Mouse (Mus musculus): ENCODE data around the gene Chrna5. TPM values are rescaled to one million over a fixed set of nuclear protein-coding genes. Genes with fewer than 3 reads are reported as not detected.

The Chrna5 gene
- polyA plus RNA-seq, 2 experiments from 2014 or later = not detected

DNA sequence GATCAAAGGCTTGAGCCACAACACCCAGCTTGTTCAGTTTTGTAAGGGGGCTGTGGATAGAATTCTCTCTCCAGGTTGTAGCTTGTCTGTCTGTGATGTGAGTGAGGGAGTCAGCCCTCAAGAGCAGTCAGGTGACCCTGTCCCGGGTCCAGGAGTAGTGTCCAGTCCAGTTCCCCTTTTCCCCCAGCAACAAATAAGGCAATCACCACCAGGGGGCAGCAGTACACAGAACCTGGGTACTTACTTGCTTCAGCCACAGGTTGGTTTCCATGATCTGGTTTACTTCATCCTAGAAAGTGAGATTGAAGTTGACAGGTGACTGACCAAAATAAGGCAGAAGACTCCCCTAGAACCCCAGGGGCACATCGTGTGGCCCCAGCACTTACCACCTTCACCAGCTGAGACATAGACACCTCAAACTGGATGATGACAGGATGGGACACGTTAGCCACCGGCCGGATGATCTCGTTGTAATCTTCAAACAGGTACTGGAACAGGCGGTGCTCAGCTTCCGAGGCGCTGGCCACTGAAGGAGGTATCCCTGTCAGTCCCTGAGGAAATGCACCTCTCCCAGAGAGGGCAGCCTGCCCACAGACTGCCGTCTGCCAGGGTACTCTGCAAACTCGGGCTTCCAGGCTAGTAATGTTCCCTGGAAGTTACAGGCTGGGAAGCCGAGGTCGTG, 43.4 kb downstream of the Chrna5 start:
- ATAC-seq = no peak

DNA sequence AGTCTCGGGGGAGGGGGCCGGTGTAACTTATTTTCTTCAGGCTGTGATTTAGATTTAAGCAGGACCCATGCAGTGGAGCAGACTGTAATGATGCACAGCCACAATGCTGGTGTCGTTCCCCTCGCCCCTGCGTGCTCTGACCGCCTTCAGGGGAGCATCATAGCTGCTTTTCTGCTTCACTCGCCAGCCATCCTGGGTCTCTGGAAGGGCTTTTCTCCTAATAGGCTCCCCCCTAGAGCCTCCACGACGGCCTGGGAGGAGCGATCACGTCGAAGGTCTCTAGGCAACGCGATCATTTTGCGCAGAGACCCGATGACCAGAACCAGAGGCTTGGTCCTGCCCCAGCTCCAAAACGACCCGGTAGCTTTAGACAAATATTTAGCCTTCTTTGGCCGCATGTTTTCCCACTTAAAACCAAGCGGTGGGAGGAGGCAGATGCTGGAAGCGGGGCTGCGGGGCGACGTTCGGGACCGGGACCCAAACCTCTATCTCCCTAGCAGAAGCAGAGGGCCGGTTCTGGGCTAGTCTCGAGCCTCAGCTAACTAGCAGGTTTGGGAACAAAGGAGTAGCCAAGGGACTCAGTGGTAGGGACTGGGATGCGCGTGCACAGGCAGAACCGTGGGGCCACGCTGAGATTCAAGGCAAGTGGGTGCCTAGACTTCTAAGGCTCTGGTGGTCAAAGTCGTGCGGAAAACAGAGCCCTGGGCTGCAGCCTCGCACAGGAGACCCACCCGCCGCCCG, 45.0 kb downstream of the Chrna5 start:
- ATAC-seq = no peak

DNA sequence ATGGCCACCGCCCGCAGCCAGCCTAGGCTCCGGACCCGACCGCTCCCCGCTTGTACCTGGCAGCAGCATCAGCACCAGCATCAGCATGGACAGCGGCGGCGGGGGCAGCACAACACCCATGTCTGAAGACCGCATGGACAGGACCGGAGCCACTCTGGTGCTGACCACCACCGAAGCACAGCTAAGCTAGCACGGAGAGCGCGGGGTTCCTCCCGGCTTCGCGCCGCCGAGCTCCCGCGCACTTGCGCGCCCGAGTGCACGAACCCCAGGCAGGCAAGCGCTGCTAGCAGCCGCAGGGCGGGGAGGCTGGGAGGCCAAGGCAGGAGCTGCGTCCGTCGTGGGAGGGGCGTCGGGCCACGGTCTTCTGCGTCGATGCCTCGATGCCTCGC, 45.6 kb downstream of the Chrna5 start, which contains the start of gene Chrna3:
Gene Chrna3 (minus strand): TSS at position 288 of the 389 bp plus-strand sequence.
- no peak for ATAC-seq

DNA sequence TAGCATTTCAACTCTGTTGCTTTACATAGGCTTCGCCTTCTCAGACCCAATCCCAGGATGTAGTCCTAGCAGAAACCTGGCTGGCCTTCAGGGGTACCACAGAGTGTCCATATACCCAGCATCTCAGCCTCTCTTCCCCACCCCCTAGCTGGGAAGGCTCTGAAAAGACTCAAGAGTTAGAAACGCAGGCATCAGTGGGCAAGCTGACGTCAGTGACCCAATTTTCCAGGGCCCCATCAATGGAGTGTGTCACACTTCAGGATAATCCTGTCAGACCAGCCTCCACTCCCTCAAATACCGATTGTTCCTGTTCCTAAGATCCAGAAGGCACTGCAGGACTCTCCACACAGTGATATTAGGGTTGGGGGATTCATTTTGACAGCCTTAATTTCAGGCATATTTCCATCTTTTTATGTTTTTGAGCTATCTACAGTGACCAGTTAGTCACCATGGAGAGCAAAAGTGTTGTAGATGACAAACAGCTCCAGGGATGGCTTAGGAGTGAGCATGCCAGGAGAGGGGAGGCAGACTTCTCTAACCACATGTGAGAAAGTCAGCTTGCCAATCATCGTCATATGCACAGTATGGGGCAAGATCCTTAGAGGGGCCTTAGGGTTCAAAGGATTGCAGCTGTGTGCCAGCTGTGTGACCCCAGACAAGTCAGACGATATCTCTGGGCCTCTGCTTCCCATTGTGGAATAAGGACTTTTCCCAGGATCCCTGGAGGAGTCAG, 50.9 kb downstream of the Chrna5 start:
- no peak for ATAC-seq

DNA sequence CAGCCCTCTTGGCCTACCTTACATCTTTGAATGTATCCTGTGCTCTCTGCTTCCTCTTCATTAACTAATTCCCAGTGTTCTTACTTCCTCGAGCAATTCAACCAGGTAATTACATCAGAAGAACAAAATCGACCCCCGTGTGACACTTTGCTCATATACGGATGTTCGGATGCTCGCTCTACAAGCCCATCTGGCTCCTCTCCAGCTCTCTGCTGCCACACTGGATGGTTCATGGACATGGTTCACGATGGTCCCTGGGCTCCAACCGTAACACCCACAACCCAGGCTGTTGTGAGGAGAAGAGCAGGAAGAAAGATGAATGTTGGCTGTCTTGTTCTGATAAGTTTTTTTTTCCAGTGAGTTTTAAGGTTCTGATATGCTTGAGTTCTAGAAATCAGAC, 58.3 kb downstream of the Chrna5 start:
- no peak for ATAC-seq

DNA sequence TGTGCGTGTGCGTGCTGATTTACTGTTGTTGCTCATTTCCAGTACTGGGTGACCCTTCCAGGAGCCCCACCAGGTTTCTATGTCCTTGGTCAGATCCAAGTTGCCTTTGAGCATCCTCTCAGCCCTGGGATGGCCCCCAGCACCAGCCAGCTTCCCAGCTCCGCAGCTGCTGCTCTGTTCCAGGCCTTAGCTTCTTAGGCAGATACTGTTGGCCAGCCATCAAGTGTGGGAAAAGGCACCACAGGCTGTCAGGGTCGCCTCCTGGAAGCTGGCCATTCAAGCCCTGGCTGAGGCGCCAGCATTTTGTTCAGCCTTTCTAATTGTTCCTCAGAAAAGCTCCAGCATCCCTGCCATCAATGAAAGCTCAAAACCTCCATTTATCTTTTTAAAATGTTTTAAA, 59.3 kb downstream of the Chrna5 start:
- no peak for ATAC-seq

DNA sequence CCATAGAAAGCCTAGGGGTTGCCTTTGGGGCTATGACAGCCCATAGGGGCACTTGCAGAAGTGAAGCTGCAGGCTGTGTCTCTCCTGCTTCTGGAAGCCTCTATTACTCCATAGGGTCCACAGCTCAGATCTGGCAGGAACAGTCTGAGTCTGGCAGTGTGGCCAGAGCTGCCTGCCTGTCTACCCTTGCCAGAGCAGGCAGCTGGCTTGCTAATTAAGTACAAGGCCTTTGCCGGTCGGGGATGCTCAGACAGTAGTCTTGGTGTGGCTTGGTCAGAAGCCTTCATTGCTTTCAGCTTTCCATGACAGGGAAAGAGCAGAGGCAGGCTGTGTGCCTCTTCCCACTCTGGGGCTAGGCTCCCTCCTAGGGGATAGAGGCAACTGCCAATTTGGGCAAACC, 60.7 kb downstream of the Chrna5 start:
- ATAC-seq = no peak

DNA sequence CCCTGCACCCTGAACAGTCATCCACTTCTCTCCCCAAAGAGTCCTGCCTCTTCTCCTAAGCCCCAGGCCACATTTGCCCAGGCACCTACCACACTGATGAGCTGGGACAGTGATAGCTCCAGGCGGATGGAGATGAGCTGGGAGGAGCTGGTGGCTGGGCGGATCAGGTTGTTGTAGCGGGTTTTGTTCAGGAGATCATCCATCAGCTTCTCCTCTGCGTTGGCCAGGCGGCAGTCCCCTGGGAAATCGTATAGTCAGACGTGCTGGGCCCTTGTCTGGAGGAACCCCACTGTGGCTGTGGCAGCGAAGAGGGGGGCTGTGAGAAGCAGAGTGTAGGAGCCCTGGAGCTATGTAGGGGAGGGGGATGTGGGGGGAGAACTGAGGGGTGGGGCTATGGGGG, 63.0 kb downstream of the Chrna5 start:
- no peak for ATAC-seq

DNA sequence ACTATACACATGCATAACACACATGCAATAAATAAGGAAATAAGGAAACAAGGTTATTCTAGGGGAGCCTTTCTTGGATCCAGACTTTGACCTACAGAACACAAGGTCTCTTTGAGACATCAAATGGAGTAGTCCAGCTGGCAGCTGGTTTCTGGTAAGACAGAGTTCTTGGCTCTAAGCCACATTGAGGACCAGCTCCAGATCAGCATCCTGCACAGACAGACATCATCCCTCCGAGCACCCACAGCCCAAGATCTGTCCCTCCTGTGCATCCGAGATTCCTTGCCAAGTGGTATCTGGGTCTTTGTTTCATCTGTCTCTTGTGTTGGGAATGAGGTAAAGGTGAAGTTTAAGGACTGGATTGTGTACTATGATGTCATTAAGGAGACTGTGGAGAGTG, 64.3 kb downstream of the Chrna5 start:
- no peak for ATAC-seq

DNA sequence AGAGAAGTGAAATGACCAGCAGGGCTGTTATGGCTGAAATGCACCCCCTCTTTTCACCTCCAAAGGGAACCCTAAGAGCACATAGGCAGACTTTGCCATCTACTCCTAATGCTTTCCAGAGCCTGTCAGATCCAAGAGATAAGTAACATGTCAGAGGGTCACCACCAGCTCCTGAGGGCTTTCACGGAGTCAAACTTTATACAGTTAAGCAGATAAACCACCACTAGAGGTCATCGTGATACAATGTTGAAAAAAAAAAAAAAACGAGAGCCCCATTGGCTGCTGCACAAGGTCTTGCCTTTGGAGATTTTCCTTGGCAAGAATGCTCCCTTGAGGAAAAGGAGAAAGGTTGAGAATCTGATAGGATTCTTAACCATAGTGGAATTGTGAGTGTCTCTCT, 66.1 kb downstream of the Chrna5 start:
- no peak for ATAC-seq

DNA sequence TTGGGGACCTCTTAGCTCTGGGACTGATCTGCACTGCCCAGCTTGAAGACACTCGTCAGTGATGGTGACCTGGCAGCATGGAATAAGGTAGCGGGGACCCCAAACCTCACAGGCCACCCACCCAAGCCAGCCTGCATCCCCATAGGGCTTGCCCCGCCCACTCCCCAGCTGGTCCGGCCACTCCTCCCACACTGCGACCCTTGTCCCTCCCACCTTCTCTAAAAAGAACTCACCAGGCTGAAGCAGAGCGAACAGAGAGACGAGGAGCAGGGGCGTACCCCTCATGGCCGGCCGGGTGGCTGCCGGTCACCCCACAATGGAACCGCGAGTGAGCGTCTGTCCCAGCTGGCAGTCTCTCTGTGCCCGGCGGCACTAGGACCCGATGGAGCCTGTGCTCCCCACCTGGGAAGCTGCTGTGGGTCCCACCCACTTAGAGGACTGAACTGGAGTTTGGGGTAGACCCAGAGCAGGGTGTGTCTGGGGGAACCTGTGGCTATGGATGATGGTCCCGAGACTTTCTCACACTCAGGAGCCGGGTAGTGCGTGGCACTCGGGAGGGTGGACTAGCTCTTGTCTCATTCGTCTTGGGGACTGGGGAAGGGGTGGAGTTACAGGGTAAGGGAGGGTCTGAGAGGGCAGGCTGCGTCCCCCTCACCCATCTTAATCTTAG, 67.7 kb downstream of the Chrna5 start, which contains the start of gene Chrnb4:
Gene Chrnb4 (minus strand): TSS at position 569 of the 670 bp plus-strand sequence.
- ATAC-seq = no peak

DNA sequence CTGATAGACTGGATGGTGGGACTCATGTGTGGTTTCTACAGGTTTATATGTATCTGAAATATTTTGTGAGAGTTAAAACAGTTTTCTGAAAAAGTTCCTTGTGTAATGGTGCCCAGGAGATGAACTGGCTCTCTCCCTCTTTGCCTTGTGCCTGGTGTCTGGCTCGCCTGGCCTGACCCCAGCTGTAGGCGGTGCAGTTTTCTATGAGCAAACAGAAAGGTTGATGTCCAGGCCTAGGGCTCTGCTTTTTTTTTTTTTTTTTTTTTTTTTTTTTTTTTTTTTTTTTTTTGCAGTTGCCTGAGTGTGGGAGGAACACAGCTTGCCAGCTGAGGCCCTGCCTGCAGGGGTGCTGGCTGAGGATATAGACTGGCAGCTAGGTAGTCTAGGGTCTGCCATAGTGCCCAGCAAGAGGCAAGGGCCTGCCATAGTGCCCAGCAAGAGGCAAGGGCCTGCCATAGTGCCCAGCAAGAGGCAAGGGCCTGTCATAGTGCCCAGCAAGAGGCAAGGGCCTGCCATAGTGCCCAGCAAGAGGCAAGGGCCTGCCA, 74.8 kb downstream of the Chrna5 start:
- no peak for ATAC-seq

Other genes with a start within 250 kb of the Chrna5 start
- 100 to 1,000 TPM; 123 to 134 TPM for gene Wdr61, start 246.4 kb upstream of the Chrna5 start, polyA plus RNA-seq (2017; shearing (Covaris generic))
- gene Crabp1, start 216.1 kb upstream of the Chrna5 start, polyA plus RNA-seq (2017; shearing (Covaris generic)) = not detected
- 10 to 100 TPM; 20.4 to 22.8 TPM for gene Ireb2, start 117.1 kb upstream of the Chrna5 start, polyA plus RNA-seq (2017; shearing (Covaris generic))
- gene Hykk, start 63.6 kb upstream of the Chrna5 start, polyA plus RNA-seq (2017; shearing (Covaris generic)) = under 1 TPM; 0.34 to 0.60 TPM
- 100 to 1,000 TPM; 298 to 320 TPM for gene Psma4, start 30.1 kb upstream of the Chrna5 start, polyA plus RNA-seq (2017; shearing (Covaris generic))
- not detected for gene AY074887, start 29.9 kb upstream of the Chrna5 start, polyA plus RNA-seq (2017; shearing (Covaris generic))
- gene Chrna3, start 45.7 kb downstream of the Chrna5 start, polyA plus RNA-seq (2017; shearing (Covaris generic)) = not detected
- not detected for gene Chrnb4, start 67.9 kb downstream of the Chrna5 start, polyA plus RNA-seq (2017; shearing (Covaris generic))
- 10 to 100 TPM in 1 of 2 experiments, 1 to 10 TPM in 1; 9.3 to 13.0 TPM for gene Ube2q2, start 168.0 kb downstream of the Chrna5 start, polyA plus RNA-seq (2017; shearing (Covaris generic))
- gene Fbxo22, start 228.0 kb downstream of the Chrna5 start, polyA plus RNA-seq (2017; shearing (Covaris generic)) = 10 to 100 TPM; 44.7 to 50.1 TPM